Mouse (Mus musculus): ENCODE results near the gene Sit1. TPM values are rescaled to one million over a fixed set of nuclear protein-coding genes. Genes with fewer than 3 reads are reported as not detected.

Gene Sit1
- polyA plus RNA-seq (2012; rRNA removed), result 0.85 and 1.2 TPM in 2 replicates

DNA sequence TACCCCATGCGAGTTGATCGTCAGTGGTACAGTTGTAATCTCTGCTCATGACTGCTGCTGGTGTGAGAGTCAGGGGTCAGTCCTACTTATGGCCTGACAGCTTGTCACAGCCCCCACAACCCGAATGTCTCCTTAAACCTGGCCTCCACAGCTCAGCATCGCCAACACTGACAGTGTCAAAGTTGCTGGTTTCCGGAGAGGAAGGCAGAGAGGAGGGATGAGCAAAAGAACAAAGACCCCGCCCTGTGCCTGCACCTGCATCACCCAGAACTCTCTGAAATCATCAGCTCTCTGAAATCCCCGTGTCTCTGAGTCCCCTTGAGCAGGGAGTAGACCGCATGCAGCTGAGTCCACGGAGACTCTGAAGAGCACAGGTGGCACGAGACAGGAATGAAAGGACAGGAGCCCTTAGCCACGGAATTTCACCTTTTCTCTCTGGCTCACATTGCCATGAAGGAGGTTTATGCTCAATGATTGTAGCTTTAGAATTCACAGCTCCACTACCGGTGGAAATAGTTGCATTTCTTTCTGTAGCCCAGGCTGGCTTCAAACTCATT, at the start of gene Sit1:
Gene Sit1 (minus strand): TSS at position 200 of the 557 bp plus-strand sequence.
- Histone ChIP-seq H3K4me1 (ENCODE audit: control insufficient read depth, insufficient read depth, low read length) (peaks cover 3% of the 10 kb centered on the region; the same call in 1 of the 2 replicates), H3K4me3 (replicated peaks; ENCODE audit: extremely low read depth, low read depth, low read length) (no peak within 1 kb of the TSS)
- WGBS, result 57% methylated on average over 12 of the region's 12 CpGs
- no peak for TF ChIP-seq POLR2A (IDR thresholded peaks at IDR 0.05; ENCODE audit: borderline replicate concordance, extremely low read depth, low read depth, low read length)
- no peak for TF ChIP-seq CTCF (IDR thresholded peaks at IDR 0.05; ENCODE audit: insufficient read depth, low read length)
- DNase-seq, result no peak

DNA sequence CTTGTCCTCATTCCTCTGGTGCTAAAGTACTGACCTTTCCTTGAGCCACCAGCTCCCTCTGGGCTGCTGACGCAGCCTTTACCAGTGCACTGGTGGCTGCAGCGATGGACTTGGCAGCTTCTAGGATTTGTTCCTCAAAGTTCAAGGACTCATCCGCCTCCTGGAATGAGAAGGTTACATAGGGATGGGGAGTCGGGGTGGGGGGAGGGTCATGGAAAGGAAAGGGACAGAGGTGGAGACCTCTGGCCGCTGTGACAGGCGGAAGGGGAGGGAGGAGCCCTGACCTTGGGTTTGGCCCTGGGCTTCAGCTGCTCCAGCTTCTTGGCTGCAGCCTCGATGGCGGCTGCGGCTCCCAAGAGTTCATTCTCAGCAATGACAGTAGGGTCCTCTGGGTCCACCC, 49.7 kb upstream of the Sit1 start:
- DNase-seq, result no peak
- Histone ChIP-seq H3K4me1 (ENCODE audit: control insufficient read depth, insufficient read depth, low read length) (no peaks in the 10 kb centered on the region), H3K4me3 (replicated peaks; ENCODE audit: extremely low read depth, low read depth, low read length) (no peak overlapping the region)
- TF ChIP-seq POLR2A (IDR thresholded peaks at IDR 0.05; ENCODE audit: borderline replicate concordance, extremely low read depth, low read depth, low read length) (no peak), CTCF (IDR thresholded peaks at IDR 0.05; ENCODE audit: insufficient read depth, low read length) (no peak)
- 75% methylated on average over 9 of the region's 9 CpGs for WGBS

DNA sequence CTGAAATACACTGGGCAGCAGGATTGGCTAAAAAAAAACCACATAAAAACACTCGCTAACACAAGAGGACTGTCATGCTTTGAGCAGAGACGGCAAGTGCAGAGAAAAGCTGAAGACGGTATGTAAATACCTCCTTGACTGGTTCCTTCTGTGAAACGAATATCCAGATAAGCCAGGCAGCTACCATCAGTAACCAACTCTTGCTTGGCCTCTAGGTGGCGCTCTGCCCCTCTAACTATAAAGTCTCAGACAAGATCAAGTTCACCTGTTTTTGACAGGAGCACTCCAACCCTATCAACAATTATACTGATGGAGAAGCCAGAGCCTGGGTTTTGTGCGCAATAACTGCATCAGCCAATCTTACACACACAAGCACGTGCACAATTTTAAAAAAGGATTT, 47.0 kb upstream of the Sit1 start:
- no peaks in the 10 kb centered on the region for H3K4me1 ChIP-seq (ENCODE audit: control insufficient read depth, insufficient read depth, low read length)
- TF ChIP-seq CTCF (IDR thresholded peaks at IDR 0.05; ENCODE audit: insufficient read depth, low read length) (peak; percentile 70), POLR2A (IDR thresholded peaks at IDR 0.05; ENCODE audit: borderline replicate concordance, extremely low read depth, low read depth, low read length) (no peak)
- 16% methylated on average over 7 of the region's 7 CpGs for WGBS
- H3K4me3 ChIP-seq (replicated peaks; ENCODE audit: extremely low read depth, low read depth, low read length), result no peak overlapping the region
- DNase-seq, result peak; percentile 75

DNA sequence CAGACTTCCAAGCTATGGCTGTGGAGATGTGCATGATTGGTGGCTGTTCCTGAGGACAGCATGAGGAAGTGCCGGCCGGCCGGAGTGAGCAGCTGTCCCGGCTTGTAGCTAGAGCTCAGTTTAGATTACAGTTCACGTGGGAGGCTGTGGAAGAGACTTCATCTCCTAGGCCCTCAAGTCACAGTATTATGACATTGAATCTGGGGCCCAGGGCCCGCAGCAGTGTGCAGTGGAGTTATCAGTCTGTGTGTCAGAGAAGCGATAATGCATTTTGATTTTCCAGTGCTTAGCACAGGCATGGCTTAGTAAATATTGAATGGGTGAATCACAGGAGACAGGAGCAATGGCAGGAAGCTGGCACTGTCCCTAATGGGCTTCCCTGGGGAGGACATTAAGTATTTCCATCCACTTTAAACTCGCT, 46.6 kb upstream of the Sit1 start:
- Histone ChIP-seq H3K4me1 (ENCODE audit: control insufficient read depth, insufficient read depth, low read length) (no peaks in the 10 kb centered on the region), H3K4me3 (replicated peaks; ENCODE audit: extremely low read depth, low read depth, low read length) (no peak overlapping the region)
- WGBS, result 30% methylated on average over 8 of the region's 8 CpGs
- no peak for DNase-seq
- no peak for TF ChIP-seq POLR2A (IDR thresholded peaks at IDR 0.05; ENCODE audit: borderline replicate concordance, extremely low read depth, low read depth, low read length)
- no peak for TF ChIP-seq CTCF (IDR thresholded peaks at IDR 0.05; ENCODE audit: insufficient read depth, low read length)

DNA sequence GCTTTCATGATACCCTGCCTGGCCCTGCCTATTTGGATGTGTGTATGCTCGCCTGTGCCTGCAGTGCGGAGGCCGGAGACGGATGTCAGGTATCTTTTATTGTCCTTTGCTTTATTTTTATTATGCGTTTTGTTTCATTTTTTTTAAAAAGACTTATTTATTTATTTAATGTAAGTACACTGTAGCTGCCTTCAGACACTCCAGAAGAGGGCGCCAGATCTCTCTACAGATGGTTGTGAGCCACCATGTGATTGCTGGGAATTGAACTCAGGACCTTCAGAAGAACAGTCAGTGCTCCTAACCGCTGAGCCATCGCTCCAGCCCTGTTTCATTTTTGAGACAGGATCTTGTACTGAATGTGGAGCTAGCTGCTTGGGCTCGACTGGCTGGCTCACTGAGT, 45.0 kb upstream of the Sit1 start:
- no peak for DNase-seq
- 84% methylated on average over 9 of the region's 9 CpGs for WGBS
- Histone ChIP-seq H3K4me1 (ENCODE audit: control insufficient read depth, insufficient read depth, low read length) (no peaks in the 10 kb centered on the region), H3K4me3 (replicated peaks; ENCODE audit: extremely low read depth, low read depth, low read length) (no peak overlapping the region)
- TF ChIP-seq CTCF (IDR thresholded peaks at IDR 0.05; ENCODE audit: insufficient read depth, low read length) (no peak), POLR2A (IDR thresholded peaks at IDR 0.05; ENCODE audit: borderline replicate concordance, extremely low read depth, low read depth, low read length) (no peak)

DNA sequence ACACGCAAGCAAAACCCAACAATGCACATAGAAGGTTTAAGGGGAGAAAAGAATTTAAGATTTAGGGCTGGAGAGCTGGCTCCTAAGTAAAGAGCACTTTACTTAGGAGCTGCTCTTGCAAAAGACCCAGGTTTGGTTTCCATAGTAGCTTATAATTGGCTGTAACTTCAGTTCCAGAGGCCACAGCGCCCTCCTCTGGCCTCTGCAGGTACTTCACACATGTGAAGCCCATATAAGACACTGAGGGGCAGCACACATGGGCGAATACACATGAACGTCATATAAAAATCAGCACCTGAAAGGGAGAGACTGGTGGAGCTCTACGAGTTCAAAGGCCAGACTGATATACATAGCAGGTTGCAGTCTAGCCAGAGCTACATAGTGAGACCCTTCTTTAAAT, 44.3 kb upstream of the Sit1 start:
- Histone ChIP-seq H3K4me3 (replicated peaks; ENCODE audit: extremely low read depth, low read depth, low read length) (no peak overlapping the region), H3K4me1 (ENCODE audit: control insufficient read depth, insufficient read depth, low read length) (no peaks in the 10 kb centered on the region)
- TF ChIP-seq CTCF (IDR thresholded peaks at IDR 0.05; ENCODE audit: insufficient read depth, low read length), result no peak
- no peak for TF ChIP-seq POLR2A (IDR thresholded peaks at IDR 0.05; ENCODE audit: borderline replicate concordance, extremely low read depth, low read depth, low read length)
- 64% methylated on average over 5 of the region's 5 CpGs for WGBS
- DNase-seq, result no peak

DNA sequence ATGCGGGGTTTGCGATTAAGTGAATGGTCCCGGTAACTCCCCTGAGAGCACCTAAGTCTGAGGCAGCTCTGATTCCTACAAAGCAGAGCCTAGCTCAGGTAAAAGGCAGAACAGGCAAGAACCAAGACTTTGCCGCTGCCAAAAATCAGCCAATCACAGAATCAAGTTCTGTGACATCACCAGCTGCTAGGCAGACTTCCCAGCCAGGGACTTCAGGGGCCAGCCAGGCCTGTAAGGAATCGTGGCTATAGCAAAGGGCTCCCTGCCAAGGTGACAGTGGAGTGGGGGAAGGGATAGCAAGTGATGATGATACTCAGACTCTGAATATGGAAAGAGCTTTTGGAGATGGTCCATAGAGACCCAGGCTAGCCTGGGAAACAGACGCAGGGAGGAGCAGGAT, 36.4 kb upstream of the Sit1 start:
- no peak overlapping the region for H3K4me3 ChIP-seq (replicated peaks; ENCODE audit: extremely low read depth, low read depth, low read length)
- 21% methylated on average over 6 of the region's 6 CpGs for WGBS
- TF ChIP-seq POLR2A (IDR thresholded peaks at IDR 0.05; ENCODE audit: borderline replicate concordance, extremely low read depth, low read depth, low read length) (no peak), CTCF (IDR thresholded peaks at IDR 0.05; ENCODE audit: insufficient read depth, low read length) (no peak)
- H3K4me1 ChIP-seq (ENCODE audit: control insufficient read depth, insufficient read depth, low read length), result no peaks in the 10 kb centered on the region
- peak; percentile 96 for DNase-seq

DNA sequence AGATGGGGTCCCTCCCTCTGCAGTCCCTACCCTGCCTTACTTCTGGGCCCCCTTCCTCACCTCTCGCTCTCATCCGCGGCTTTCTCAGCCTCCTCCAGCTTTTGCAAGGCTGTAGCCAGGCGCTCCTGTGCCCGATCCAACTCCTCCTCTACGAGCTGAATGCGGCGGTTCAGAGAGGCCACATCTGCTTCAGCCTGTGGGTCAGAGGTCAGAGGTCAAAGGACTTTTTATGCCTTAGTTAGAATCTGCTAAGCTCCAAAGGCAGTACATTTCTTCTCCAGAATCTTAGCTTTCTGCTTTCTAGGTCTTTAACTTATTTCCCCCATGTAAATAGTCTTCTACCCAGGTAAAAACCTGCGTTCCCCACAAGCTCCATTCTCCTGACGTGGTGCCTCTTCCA, 36.0 kb upstream of the Sit1 start:
- no peak for TF ChIP-seq POLR2A (IDR thresholded peaks at IDR 0.05; ENCODE audit: borderline replicate concordance, extremely low read depth, low read depth, low read length)
- TF ChIP-seq CTCF (IDR thresholded peaks at IDR 0.05; ENCODE audit: insufficient read depth, low read length), result no peak
- DNase-seq, result no peak
- 42% methylated on average over 10 of the region's 10 CpGs for WGBS
- Histone ChIP-seq H3K4me1 (ENCODE audit: control insufficient read depth, insufficient read depth, low read length) (no peaks in the 10 kb centered on the region), H3K4me3 (replicated peaks; ENCODE audit: extremely low read depth, low read depth, low read length) (no peak overlapping the region)

DNA sequence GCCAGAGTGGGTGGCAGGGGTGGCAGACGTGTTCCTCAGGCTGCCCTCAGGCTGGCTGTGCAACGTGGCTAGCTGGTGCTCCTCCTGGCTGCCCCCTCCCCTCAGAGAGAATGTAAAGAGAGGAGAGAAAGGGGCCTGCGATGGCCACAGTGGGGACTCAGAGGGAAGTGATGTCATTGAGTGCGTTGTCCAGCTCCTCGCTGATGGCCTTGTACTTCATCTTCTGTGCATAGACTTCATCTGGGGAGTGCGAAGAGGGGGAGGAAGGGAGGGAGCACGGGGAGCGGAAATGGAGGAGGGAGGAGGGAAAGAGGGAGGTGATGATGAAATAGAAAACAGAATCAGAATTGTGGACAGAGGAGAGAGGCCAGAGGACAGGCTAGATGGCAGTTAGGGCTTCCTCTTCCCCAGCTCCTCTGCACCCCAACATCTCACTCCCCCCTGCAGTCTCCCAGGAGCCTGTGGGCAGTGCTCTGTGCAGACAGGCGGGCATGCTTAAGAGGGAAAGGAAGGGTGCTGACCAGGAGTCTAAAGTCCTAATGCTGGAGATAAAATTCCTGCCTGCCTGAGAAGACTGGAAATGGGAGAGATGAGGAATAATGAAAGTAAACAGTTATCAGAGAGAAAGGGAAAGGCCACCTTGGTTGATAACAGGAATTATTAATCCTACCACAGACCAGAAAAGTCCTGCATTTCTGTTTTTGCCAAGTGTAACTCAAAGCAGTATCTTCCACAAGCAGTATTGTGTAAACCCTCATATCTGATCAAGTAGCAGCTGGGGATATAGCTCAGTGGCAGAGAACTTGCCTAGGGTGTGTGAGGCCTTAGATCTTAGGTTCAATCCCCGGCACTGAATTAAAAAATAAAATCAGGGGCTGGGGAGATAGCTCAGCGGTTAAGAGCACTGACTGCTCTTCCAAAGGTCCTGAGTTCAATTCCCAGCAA, 32.5 kb upstream of the Sit1 start:
- Histone ChIP-seq H3K4me3 (replicated peaks; ENCODE audit: extremely low read depth, low read depth, low read length) (no peak overlapping the region), H3K4me1 (ENCODE audit: control insufficient read depth, insufficient read depth, low read length) (no peaks in the 10 kb centered on the region)
- no peak for DNase-seq
- WGBS, result 67% methylated on average over 11 of the region's 11 CpGs
- TF ChIP-seq CTCF (IDR thresholded peaks at IDR 0.05; ENCODE audit: insufficient read depth, low read length) (no peak), POLR2A (IDR thresholded peaks at IDR 0.05; ENCODE audit: borderline replicate concordance, extremely low read depth, low read depth, low read length) (no peak)

Measured in lung, adult 2 months (tissue).